Mouse (Mus musculus) heart, embryonic 11.5 days (tissue): ENCODE measurements around the gene I830077J02Rik. TPM values are rescaled to one million over a fixed set of nuclear protein-coding genes. Genes with fewer than 3 reads are reported as not detected.
A peak's percentile ranks its signal among the peaks of the same experiment; 100 is the strongest.

Source experiments
- ATAC-seq: fragments of 200-750 bp; cut with Nextera tagmentation; replicated peaks from 2 replicates; pipeline ENCODE4 v1.8.0; 2017; ENCODE audit warnings: moderate library complexity; ENCODE audit not compliant: insufficient number of reproducible peaks, low FRiP score, low TSS enrichment
- H3K27ac ChIP-seq: fragments of 300-500 bp; sonication (generic); 2 replicates; pipeline ENCODE4 v1.5.1; 2014; ENCODE audit warnings: mild to moderate bottlenecking, low read depth, low read length
- H3K27me3 ChIP-seq: fragments of 300-500 bp; sonication (generic); 2 replicates; pipeline ENCODE4 v1.6.1; 2014; ENCODE audit warnings: mild to moderate bottlenecking, low read length, mixed read lengths; ENCODE audit not compliant: control insufficient read depth, insufficient read depth
- H3K36me3 ChIP-seq: fragments of 300-500 bp; sonication (generic); 2 replicates; pipeline ENCODE4 v1.6.1; 2014; ENCODE audit warnings: mild to moderate bottlenecking, low read length, moderate library complexity, mixed read lengths; ENCODE audit not compliant: control insufficient read depth, insufficient read depth
- H3K4me1 ChIP-seq: fragments of 300-500 bp; sonication (generic); 2 replicates; pipeline ENCODE4 v1.6.1; 2014; ENCODE audit warnings: low read length; ENCODE audit not compliant: control insufficient read depth, insufficient read depth
- H3K4me2 ChIP-seq: fragments of 300-500 bp; sonication (generic); 2 replicates; pipeline ENCODE4 v1.6.1; 2014; ENCODE audit warnings: mild to moderate bottlenecking, moderate library complexity
- H3K4me3 ChIP-seq: fragments of 300-500 bp; sonication (generic); 2 replicates; pipeline ENCODE4 v1.5.1; 2014; ENCODE audit warnings: low read depth, low read length
- H3K9ac ChIP-seq: fragments of 300-500 bp; sonication (generic); 2 replicates; pipeline ENCODE4 v1.6.1; 2014; ENCODE audit warnings: mild to moderate bottlenecking, low read depth, low read length, moderate library complexity
- H3K9me3 ChIP-seq: fragments of 300-500 bp; sonication (generic); replicated peaks from 2 replicates; pipeline ENCODE4 v1.6.1; 2016; ENCODE audit warnings: low read length; ENCODE audit not compliant: control insufficient read depth
- WGBS: fragments of 180-500 bp; shearing (Covaris S2); extraction: QIAGEN DNeasy Blood & Tissue Kit; methylation state at CpG from one replicate; pipeline ENCODE4 v1.1.7; 2014; ENCODE audit not compliant: insufficient replicate concordance; 5-methylcytosine and 5-hydroxymethylcytosine counted together
- polyA plus RNA-seq: library from polyadenylated mRNA; unstranded; fragments of >200 nt; fragmentation: Nextera tagmentation; extraction: Ambion mirVana; gene quantifications from 2 replicates; pipeline ENCODE4 v1.2.1, GENCODE M21; 2014

I830077J02Rik gene
- polyA plus RNA-seq, 1 experiment from 2014 or later = 2.6 TPM

DNA sequence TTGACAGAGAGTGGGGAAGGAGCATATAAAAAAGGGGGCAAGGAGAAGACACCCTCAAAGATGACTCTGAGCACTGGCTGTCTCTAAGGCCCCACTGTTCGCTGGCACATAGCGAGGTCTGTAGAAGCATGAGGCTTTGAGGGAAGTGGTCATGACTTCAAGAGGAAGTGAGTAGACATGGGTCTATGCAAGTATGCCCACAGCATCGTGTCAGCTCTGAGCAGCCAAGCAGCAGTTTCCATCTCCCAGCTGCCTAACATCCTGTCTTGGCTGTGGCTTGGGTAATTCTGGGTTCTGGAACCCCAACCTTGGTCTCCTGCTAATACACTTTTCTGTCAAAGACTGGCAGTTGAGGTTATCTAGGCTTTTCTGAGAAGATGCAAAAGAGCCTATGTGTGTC lies 31.7 kb downstream of the I830077J02Rik start:
- H3K36me3 ChIP-seq = no peaks in the 10 kb centered on the region
- no peak overlapping the region for H3K4me3 ChIP-seq
- H3K9me3 ChIP-seq = no peaks in the 10 kb centered on the region
- no peak for ATAC-seq
- H3K9ac ChIP-seq = no peak overlapping the region
- no peak overlapping the region for H3K4me2 ChIP-seq
- 87% methylated on average over 3 of the region's 3 CpGs for WGBS
- H3K27me3 ChIP-seq = peaks cover 15% of the 10 kb centered on the region; the same call in 1 of the 2 replicates
- H3K27ac ChIP-seq = no peak overlapping the region
- no peaks in the 10 kb centered on the region for H3K4me1 ChIP-seq

- Histone ChIP-seq H3K27ac (no peak overlapping the region), H3K4me1 (no peaks in the 10 kb centered on the region), H3K36me3 (no peaks in the 10 kb centered on the region), H3K9ac (no peak overlapping the region), H3K4me2 (no peak overlapping the region), H3K9me3 (no peaks in the 10 kb centered on the region), H3K27me3 (peaks cover 15% of the 10 kb centered on the region; the same call in 1 of the 2 replicates), H3K4me3 (no peak overlapping the region)
- no peak for ATAC-seq
- 72% methylated on average over 6 of the region's 6 CpGs for WGBS
Observed at GRCm38 (mm10) chr3:105900266-105900665, 32.2 kb downstream of the I830077J02Rik start.

- Histone ChIP-seq H3K36me3 (no peaks in the 10 kb centered on the region), H3K27ac (no peak overlapping the region), H3K9ac (no peak overlapping the region), H3K4me3 (no peak overlapping the region), H3K9me3 (no peaks in the 10 kb centered on the region), H3K4me1 (peaks cover 6% of the 10 kb centered on the region), H3K4me2 (no peak overlapping the region), H3K27me3 (peaks cover 15% of the 10 kb centered on the region; the same call in 1 of the 2 replicates)
- ATAC-seq = peak; percentile 40; the same call in 1 of the 2 replicates
- WGBS = 37% methylated on average over 8 of the region's 8 CpGs
Observed at GRCm38 (mm10) chr3:105899394-105900147, 32.9 kb downstream of the I830077J02Rik start.

DNA sequence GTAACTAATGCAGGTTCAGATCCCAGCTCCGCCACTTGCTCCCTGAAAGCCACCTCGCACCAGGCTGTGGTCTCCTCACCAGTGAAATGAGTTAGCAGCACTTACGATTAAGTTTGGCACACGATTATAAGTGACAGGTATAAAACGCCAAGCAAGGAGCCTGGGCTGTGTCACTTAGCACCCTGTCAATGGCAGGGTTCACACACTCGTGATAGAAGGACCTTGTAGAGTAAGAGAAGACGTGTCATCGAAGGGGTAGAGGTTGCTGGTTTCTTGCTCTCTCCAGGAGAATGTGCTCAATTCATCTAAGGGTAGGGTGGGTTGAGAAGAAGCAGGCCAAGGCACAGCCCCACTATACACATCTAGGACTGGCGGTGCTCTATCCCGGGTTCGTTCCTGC lies 33.6 kb downstream of the I830077J02Rik start:
- peak; percentile 23; the same call in 1 of the 2 replicates for ATAC-seq
- H3K4me1 ChIP-seq = peaks cover 13% of the 10 kb centered on the region
- no peak overlapping the region for H3K4me2 ChIP-seq
- no peak overlapping the region for H3K27ac ChIP-seq
- no peak overlapping the region for H3K9ac ChIP-seq
- peaks cover 15% of the 10 kb centered on the region; the same call in 1 of the 2 replicates for H3K27me3 ChIP-seq
- H3K4me3 ChIP-seq = no peak overlapping the region
- no peaks in the 10 kb centered on the region for H3K9me3 ChIP-seq
- WGBS = 43% methylated on average over 11 of the region's 11 CpGs
- no peaks in the 10 kb centered on the region for H3K36me3 ChIP-seq

- no peak for ATAC-seq
- H3K4me2 ChIP-seq = no peak overlapping the region
- peaks cover 15% of the 10 kb centered on the region; the same call in 1 of the 2 replicates for H3K27me3 ChIP-seq
- no peak overlapping the region for H3K9ac ChIP-seq
- H3K36me3 ChIP-seq = no peaks in the 10 kb centered on the region
- no peaks in the 10 kb centered on the region for H3K9me3 ChIP-seq
- no peak overlapping the region for H3K27ac ChIP-seq
- H3K4me1 ChIP-seq = peaks cover 15% of the 10 kb centered on the region
- no peak overlapping the region for H3K4me3 ChIP-seq
- 82% methylated on average over 2 of the region's 2 CpGs for WGBS
Observed at GRCm38 (mm10) chr3:105898325-105898724, 34.1 kb downstream of the I830077J02Rik start.

GRCm38 (mm10) chr3:105896811-105897210 lies 35.7 kb downstream of the I830077J02Rik start:
- WGBS = 76% methylated on average over 3 of the region's 3 CpGs
- Histone ChIP-seq H3K4me3 (no peak overlapping the region), H3K4me1 (peaks cover 26% of the 10 kb centered on the region), H3K36me3 (no peaks in the 10 kb centered on the region), H3K27ac (no peak overlapping the region), H3K4me2 (no peak overlapping the region), H3K9me3 (no peaks in the 10 kb centered on the region), H3K27me3 (peaks cover 8% of the 10 kb centered on the region; the same call in 1 of the 2 replicates), H3K9ac (no peak overlapping the region)
- ATAC-seq = no peak

GRCm38 (mm10) chr3:105894601-105895592 lies 37.6 kb downstream of the I830077J02Rik start:
- H3K27me3 ChIP-seq = no peaks in the 10 kb centered on the region
- H3K36me3 ChIP-seq = no peaks in the 10 kb centered on the region
- peak overlapping the region; percentile 1; the same call in 1 of the 2 replicates for H3K4me2 ChIP-seq
- 58% methylated on average over 23 of the region's 23 CpGs for WGBS
- H3K4me3 ChIP-seq = no peak overlapping the region
- peak; percentile 64 for ATAC-seq
- no peaks in the 10 kb centered on the region for H3K9me3 ChIP-seq
- peaks cover 28% of the 10 kb centered on the region for H3K4me1 ChIP-seq
- H3K9ac ChIP-seq = no peak overlapping the region
- H3K27ac ChIP-seq = peak overlapping the region; percentile 60

GRCm38 (mm10) chr3:105893941-105894391 lies 38.5 kb downstream of the I830077J02Rik start:
- no peak for ATAC-seq
- Histone ChIP-seq H3K9ac (no peak overlapping the region), H3K4me3 (no peak overlapping the region), H3K27me3 (no peaks in the 10 kb centered on the region), H3K4me1 (peaks cover 28% of the 10 kb centered on the region), H3K9me3 (no peaks in the 10 kb centered on the region), H3K4me2 (no peak overlapping the region), H3K27ac (no peak overlapping the region), H3K36me3 (no peaks in the 10 kb centered on the region)
- WGBS = 44% methylated on average over 6 of the region's 6 CpGs
